Mouse (Mus musculus) cerebellum, adult 9-10 months (tissue): Measurements from ENCODE around the gene Tubg1.

Experiments used
- DNase-seq: peaks from one replicate; pipeline ENCODE4 v3.0.0; 2022

The Tubg1 gene

DNA sequence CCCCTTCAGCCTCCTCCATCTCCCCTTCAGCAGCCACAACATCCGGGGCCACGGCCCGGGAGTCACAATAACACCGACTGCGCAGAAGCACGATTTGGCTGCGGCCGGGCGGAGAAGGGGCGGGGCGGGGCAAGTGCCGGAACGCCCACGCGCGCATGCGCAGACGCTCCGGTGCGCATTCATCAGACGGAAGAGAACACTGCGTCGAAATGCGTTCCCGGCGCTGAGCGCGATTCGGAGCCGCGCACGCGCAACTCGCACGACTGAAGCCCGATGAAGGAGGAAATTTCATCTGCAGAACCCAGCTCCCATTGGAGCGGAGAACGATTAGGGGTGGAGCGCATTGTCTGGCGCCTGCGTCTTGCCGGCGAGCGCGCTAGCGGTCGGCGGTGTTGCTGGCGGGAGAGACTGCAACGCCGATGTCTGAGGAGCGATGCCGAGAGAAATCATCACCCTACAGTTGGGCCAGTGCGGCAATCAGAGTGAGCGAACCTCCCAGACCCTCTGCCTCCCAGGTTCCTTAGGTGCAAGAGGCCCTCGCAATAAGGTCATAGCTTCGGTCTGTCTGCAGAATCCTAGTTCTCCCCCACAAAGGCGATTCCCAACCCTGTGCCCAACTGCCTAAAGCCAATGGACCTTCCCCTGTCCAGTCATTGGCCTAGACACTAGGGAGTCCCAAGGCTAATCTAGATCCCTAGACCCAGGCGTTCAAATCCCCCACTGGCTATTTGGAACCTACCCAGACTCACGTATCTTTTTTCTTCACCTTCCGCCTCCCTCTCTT is at the start of gene Tubg1, which contains the start of gene Retreg3:
Gene Tubg1 (plus strand): TSS at position 178 of the 784 bp plus-strand sequence.
Gene Retreg3 (minus strand): TSS at position 133 of the 784 bp plus-strand sequence.
- peak; percentile 98 for DNase-seq

GRCm38 (mm10) chr11:101070189-101070527 is 49.6 kb upstream of the Tubg1 start:
- DNase-seq: no peak

DNA sequence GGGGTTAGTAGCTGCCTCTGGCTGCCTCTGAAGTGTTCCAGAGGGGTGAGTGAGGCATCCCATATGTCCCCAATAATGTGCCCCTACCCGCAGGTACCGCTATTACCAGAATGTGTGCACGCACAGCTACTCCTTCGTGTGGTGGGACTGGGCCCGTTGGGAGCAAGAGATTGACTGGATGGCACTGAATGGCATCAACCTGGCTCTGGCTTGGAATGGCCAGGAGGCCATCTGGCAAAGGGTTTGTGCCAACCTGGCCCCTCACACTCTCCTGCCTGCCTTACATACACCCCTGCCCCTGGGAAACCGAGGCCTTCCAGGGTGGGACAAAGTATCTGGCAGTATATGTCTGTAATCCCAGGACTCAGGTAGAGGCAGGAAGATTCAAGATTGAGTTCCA is 48.8 kb upstream of the Tubg1 start:
- no peak for DNase-seq

- DNase-seq: peak; percentile 53
These were observed 47.8 kb upstream of the Tubg1 start for GRCm38 (mm10) chr11:101071810-101072428.

GRCm38 (mm10) chr11:101078121-101078520 is 41.6 kb upstream of the Tubg1 start, which contains the start of gene Hsd17b1:
Gene Hsd17b1 (plus strand): TSS chr11:101078411.
- no peak for DNase-seq

- DNase-seq: no peak
These were observed 40.0 kb upstream of the Tubg1 start for GRCm38 (mm10) chr11:101079746-101080145.

- no peak for DNase-seq
These were observed 39.3 kb upstream of the Tubg1 start for GRCm38 (mm10) chr11:101080421-101080820.

DNA sequence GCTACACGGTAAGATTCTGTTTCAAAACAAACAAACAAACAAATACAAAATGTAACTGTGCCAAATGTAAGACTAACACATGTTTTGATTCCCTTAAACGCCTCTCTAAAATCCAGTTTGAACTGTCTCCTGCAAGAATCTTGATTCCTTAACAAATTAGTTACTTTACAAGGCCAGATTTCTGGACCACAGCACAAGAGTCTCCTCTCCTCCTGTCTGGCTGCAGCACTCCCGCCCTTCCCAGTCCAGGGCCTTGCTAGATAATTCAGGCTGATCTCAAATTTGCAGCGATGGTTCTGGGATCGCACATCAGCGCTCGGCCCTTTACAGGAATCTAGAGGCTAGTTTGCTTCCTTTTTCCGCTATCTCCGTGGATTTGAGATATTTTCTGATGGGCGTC is 38.1 kb upstream of the Tubg1 start:
- DNase-seq: peak; percentile 45

DNA sequence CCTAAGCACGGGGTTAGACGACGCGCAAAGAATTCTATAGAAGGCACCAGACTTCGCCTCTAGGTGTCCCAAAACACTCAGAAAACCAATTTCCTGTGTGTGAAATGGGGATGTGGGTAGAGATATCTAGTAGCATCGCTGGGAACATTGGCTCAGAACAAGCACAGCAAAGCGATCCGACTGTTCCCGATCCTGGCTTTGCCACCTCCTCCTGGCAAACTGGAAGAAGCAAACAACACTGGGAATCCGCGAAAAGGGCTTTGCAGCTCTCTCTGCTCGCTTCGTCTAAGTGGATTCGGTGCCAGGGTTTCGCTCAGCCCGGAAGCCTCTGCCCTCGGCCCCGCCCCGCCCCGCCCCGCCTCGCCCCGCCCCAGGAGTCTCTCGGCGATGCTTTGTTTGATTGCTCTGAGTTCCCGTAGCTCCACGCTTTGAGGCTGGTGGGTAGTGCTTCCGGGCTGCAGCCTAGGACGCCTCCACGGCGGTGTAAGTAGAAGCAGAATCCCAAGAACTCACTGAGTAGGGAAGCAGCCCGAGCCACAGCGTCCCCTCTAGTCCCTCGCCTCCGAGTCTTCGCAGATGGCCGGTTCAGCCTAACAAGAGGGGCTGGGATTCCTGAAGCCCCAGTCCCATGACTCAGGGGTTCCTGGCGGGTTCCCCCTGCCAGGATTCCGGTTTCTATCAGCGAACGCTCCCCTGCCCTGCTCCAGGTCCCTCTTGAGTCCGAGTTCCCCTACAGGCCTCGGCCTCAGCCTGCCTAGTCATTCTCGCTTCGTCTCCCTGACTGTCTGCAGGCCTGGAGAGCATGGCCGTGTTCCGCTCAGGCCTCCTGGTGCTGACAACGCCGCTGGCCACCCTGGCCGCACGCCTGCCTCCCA is 37.3 kb upstream of the Tubg1 start, which contains the start of gene Coasy:
Gene Coasy (plus strand): TSS at position 358 of the 875 bp plus-strand sequence.
- peak; percentile 87 for DNase-seq

- no peak for DNase-seq
These were observed 36.5 kb upstream of the Tubg1 start for GRCm38 (mm10) chr11:101083083-101083697.

DNA sequence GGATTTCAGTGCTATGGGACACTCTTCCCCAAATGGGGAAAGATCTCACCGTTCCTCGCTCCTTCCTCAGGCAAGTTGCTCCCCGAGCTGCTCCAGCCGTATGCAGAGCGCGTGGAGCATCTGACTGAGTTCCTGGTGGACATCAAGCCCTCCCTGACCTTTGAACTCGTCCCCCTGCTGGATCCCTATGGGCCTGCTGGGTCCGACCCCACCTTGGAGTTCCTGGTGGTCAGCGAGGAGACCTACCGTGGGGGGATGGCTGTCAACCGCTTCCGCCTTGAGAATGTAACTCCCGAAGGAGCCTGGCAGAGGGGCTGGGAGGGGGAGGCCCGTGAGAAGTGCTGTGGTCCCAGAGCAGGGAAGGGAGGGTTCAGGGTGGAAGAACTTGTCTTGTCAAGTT is 35.5 kb upstream of the Tubg1 start:
- DNase-seq: no peak

GRCm38 (mm10) chr11:101084811-101085210 is 34.9 kb upstream of the Tubg1 start:
- DNase-seq: peak; percentile 45

GRCm38 (mm10) chr11:101085617-101086322 is 34.0 kb upstream of the Tubg1 start:
- peak; percentile 39 for DNase-seq

GRCm38 (mm10) chr11:101086323-101086674 is 33.4 kb upstream of the Tubg1 start:
- DNase-seq: peak; percentile 62

DNA sequence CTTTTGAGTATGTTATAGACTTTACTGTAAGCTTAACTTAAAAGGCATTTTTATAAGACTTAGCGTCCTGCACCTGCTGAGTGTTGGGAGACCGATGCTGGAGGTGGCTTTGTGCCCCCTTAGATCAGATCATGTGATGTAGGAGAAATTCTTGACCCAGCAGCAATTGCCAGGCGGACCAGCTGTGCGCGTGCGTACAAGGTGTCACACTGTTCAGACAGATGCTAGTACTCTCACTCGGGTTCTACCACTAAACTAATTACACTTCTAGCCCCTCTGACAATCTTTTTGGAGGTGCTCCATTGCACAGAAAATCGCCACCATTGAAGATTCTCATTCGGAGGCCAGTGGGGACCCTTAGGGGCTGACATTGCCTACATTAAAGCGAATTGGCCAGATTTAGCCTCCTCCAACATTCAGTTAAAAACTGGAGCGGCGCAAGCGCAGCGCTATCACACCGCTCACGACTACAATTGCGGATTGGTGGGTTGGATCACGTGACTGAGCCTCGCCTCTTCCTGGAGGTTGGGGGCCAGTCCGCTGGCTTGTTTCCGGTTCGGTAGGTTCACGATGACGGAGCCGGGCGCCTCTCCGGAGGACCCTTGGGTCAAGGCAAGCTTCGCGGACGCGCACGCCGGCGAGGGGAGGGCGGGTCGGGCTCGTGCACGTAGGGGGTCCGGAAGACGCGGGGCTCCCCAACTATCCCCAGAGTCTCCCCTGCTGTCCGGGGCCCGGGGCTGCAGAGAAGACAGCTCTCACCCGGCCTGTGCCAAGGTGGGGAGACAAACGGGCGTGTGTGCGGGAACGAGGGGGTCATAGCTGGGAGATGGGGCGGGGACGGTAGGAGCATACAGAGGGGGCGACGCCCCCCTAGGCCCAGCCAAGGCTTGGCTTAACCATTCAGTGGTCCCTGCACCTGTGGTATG is 32.7 kb upstream of the Tubg1 start, which contains the start of gene Mlx:
Gene Mlx (plus strand): TSS at position 522 of the 926 bp plus-strand sequence.
- DNase-seq: peak; percentile 91

- DNase-seq: no peak
These were observed 32.1 kb upstream of the Tubg1 start for GRCm38 (mm10) chr11:101087682-101088055.

DNA sequence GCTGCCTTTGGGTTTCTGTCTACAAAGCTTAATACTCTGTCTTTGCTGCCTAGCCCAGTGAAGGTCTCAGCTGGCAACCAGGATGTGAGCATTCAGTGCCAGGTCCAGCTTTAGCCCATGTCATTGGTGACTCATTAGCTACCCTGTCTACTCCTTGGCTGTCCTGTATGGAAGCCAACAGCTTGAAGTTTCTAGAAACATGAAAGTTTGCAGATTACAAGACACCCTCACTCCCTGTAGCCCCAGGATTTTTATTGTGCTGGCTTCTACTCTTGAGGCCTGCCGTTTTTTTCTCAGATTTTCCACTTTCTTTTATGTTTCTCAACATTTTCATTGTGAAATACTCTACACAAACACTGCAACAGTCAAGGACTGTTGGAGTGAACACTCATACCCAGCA is 29.8 kb upstream of the Tubg1 start:
- no peak for DNase-seq

DNA sequence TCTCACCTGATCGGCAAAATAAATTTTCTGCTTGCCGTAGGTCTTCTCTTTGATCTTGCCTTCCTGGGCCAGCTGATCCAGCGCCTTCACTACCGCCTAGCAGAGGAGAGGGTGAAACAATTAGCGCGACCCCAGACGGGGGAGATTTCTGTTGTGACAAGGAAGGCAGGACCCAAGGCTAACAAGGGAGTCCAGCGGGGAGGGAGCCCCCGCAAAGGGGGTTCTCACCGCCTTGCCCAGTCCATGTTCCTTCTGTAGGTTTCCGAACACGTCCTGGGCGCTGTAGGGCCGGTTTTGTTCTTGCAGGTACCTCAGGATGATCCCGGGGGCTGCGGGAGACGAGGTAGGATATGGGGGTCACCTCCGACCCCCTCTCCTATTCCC is 24.8 kb upstream of the Tubg1 start:
- no peak for DNase-seq

- DNase-seq: peak; percentile 94
These were observed 24.3 kb upstream of the Tubg1 start, which contains the start of gene Psmc3ip for GRCm38 (mm10) chr11:101095314-101096024. Gene Psmc3ip (minus strand): TSS chr11:101095436.

DNA sequence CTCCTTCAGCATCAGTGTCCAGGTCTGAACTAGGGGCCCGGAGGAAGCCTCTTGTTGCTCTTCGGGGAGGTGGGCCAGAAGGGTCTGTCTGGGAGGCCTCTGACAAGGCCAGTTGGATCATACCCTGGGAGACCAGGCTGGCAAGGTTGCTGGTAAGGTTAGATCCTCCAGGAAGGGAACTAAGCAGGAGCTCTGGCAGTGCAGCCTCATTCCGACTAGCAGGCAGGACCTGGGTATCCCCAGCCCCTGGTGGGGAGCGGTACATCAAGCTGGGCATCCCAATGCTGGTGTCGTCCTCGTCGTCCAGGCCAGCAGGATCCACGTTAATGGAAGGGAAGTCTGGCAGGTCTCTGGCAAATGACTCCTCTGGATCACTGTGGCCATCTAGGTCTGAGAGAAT is 21.5 kb upstream of the Tubg1 start:
- DNase-seq: no peak
